Mouse (Mus musculus) adrenal gland, postnatal 10 days (tissue): ENCODE measurements around the gene Iqcc. TPM values are rescaled to one million over a fixed set of nuclear protein-coding genes. Genes with fewer than 3 reads are reported as not detected.

Experiments used
- DNase-seq: peaks from one replicate; pipeline ENCODE4 v3.0.0; 2021; ENCODE audit warnings: mixed read lengths
- total RNA-seq, 2 experiments: library from RNA; stranded (reverse); gene quantifications; 2 replicates each; pipeline ENCODE4 v1.2.3; 2021

Iqcc gene
- total RNA-seq, 2 experiments from 2014 or later = 17.4 to 28.2 TPM

DNA sequence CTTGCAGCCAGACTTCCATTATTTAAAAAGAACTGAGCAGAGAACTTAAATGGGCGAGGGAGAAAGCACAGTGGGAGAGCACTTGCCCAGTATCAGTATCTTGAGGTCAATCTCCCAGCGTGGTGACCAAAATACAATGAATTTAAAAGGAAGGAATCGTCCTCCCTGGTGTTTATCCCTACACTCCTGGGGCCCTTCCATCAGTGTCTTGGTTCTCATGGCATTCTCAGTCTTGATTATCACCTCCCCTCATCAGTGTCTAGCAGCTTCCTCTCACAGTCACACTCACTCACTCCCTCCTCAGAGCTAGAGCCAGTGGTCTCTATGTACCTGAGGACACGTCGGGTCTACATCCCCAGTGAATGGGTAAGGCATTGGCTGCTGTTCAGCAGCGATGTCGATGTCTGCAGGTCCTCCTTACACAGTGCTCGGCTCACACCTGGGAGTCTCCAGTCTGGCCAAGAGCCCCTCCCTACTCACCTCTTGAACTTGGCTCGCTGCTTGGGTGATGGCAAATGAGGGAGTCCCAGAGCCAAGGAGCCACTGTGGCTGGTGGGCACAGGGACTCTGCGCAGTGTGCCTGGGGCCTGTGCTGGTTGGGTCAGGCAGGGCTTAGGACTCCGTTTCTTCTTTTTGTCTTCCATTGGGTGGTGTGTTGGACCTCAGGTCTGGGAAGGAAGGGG lies 3.4 kb upstream of the Iqcc start:
- no peak for DNase-seq

- peak; percentile 49 for DNase-seq
These were observed 2.5 kb upstream of the Iqcc start for GRCm38 (mm10) chr4:129621283-129621841.

- no peak for DNase-seq
These were observed 1.8 kb upstream of the Iqcc start for GRCm38 (mm10) chr4:129620419-129621282.

DNA sequence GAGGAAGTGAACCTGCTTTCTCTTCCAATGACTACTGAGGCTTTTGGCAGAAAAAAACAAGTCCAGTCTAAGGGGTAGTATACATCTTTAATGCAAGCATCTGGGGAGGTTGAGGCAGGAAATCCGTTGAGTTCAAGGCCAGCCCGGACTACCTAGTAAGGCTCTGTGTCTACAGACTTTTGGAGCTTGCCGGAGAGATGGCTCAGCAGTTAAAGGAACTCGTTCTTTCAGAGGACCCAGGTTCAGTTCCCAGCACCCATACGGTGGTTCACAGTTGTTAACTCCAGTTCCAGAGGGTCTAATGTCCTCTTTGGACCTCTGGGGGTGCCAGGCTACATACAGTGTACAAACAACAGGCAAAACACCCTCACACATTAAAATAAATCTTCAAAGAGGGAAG lies 868 bp downstream of the Iqcc start:
- DNase-seq = no peak

DNA sequence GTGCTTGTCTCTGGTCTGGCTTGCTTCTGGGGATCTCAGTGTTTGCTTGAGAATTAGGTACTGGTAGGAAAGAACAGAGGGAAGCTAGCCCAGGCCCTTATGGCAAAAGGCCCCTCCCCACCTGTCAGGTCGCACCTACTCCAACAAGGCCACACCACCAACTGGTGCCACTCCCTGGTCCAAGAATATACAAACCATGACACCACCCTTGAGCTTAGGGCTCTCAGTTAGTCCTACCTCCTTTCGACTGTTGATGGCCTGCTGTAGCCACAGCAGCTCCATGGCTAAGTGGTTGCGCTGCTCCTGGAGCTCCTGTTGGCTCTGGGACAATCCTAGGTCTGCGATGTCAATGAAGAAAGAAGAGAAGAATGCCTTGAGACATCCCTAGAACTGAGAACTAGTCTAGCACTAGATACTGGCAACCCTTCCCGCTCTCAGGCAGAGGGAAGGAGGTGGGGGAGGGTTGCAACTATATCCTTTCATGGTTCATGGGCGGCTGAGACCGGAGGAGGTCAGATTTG lies 1.7 kb downstream of the Iqcc start:
- DNase-seq = no peak

DNA sequence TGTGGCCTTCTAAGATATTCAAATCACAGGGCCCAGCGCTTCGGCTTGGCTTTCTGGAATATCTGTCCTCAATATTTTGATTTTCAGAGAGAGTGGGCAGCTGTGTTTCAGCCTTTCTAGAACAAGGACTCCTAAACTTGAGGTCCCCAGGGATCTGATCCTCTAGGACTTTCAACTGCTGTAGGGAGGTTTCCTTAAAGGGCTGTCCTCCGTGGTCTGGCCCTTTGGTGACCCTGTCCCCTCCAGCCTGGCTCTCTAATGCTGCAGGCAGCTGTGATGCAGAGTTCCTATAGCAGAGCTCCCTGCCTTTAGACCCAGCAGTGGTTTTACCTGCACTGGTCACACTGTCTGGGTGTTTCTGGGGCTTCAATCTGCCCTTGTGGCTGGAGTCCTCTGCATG lies 2.3 kb downstream of the Iqcc start:
- DNase-seq = no peak

- DNase-seq = no peak
These were observed 3.1 kb downstream of the Iqcc start for GRCm38 (mm10) chr4:129615801-129616290.

DNA sequence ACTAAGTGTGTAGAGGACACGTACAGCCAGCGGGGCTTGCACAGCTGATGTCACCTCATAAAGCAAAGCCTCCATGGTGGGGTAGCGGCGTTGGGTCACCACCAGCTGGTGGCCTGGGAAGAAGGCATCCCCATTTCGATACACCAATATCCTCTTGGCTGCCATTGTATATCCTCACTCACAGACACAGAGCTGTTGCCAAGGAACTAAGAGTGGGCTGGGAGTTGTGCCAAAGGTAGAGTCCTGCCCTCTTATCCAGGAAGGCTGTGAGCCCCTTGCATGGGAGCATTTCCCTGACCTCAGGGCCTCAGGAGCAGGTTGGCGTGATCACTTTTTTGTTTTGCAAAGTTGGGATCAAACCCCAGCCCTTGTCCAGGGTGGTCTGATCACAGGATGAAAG lies 4.8 kb downstream of the Iqcc start, which contains the start of gene Dcdc2b:
TSS of gene Dcdc2b (minus strand) at position 165 of the 400 bp plus-strand sequence.
- no peak for DNase-seq

GRCm38 (mm10) chr4:129610472-129610871 lies 8.4 kb downstream of the Iqcc start:
- DNase-seq = no peak

DNA sequence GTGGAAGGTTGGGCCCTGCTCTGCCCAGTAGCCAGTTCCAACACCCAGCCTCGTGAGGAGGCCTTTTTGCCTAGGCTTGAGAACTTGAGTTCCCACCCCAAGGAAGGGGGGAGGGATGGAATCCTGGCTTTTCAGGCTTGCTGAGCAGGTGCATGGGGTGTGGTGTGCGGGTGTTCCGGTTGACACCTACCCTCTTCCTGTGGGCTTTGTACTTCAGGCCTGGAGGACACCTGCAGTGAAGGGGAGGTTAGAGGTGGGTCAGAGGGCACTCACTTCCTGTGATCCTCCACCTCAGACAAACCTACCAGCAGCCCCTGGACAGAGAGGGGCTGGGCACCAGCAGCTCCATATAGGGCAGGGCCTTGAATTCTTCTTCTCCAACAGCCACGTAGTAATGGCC lies 8.9 kb downstream of the Iqcc start:
- DNase-seq = no peak

DNA sequence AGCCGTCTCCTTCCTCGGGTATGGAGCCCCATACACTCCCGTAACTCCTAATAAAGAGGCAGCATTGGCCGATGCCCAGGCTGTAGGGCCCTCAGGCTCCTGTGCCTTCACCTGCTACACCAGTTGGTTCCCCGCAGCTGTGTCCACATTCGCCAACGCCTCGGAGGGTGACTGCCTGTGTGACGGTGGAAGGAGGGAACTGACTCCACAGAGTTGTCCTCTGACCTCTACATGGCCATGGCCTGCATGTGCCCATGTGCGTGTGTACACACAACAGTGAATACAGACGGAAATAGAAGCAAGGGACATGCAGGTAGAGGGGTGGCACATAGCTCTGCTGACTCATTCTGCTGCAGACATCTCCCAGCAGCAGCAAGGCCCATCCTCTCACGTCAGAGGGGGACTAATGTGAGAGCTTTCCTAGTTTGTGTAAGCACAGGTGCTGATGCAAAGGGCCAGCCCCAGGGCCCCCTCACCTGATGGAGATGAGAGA lies 9.7 kb downstream of the Iqcc start:
- DNase-seq = no peak

GRCm38 (mm10) chr4:129608426-129609025 lies 10.4 kb downstream of the Iqcc start:
- DNase-seq = peak; percentile 88

GRCm38 (mm10) chr4:129600233-129601158 lies 18.4 kb downstream of the Iqcc start, which contains the start of the genes Eif3i and Tmem234:
Gene Eif3i, minus strand, starts transcription at chr4:129600648.
Gene Tmem234, plus strand, starts transcription at chr4:129600668.
- DNase-seq = peak; percentile 90

DNA sequence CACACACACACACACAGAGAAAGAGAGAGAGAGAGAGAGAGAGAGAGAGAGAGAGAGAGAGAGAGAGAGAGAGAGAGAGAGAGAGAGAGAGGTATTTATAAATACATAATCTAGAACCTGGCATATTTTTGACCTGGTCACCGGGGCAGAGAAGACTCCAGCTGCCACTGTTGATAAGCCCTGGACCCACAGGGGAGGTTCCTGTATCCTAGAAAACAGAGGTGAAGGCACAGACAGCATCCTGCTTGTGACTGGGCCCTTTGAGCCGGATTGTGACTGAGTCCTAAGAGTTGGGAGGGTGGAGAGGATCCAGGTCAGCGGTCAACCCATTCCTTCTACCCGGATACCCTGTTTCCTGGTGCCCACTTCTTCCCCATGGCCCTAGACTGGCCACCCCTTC lies 30.0 kb downstream of the Iqcc start:
- DNase-seq = no peak

DNA sequence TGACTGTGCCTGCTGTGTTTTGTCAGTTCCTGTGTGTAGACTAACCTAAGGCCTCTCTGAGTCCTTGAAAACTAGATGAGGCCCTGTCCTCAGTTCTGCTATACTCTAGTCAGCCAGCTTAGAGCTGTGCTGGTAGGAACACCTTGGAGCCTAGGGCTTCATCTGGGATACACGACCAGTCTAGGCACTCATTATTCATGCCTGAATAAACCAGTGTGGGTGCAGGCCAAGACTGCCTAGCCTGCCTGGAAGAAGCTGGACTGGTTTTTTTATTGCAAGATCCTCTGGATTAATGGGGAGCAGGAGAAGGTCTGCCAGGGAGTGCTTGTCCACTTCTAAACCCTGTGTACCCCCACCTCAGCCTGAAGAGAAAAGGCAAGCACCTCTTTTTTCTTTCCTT lies 32.0 kb downstream of the Iqcc start:
- no peak for DNase-seq

GRCm38 (mm10) chr4:129585773-129586172 lies 33.1 kb downstream of the Iqcc start:
- DNase-seq = no peak

GRCm38 (mm10) chr4:129584884-129585608 lies 33.9 kb downstream of the Iqcc start:
- peak; percentile 92 for DNase-seq

DNA sequence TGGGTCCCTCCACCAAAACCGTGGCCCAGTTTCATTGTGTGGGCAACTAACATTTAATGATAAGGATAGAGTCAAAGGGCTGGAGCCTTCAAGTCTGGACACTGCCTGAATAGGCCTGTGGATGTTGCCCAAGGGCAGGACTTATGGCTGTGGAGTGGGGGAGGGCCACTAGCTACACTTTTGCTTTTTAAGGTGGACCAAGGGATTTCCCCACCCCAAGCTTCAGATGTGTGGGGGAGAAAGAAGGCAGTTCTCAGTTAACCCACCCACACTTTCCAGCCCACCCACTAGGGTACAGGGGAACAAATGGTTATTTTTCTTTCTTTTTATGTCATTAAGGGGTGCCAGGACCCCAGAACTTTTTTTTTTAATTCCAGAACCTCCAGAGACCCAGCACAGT lies 34.5 kb downstream of the Iqcc start:
- no peak for DNase-seq

GRCm38 (mm10) chr4:129582251-129582650 lies 36.6 kb downstream of the Iqcc start:
- no peak for DNase-seq

DNA sequence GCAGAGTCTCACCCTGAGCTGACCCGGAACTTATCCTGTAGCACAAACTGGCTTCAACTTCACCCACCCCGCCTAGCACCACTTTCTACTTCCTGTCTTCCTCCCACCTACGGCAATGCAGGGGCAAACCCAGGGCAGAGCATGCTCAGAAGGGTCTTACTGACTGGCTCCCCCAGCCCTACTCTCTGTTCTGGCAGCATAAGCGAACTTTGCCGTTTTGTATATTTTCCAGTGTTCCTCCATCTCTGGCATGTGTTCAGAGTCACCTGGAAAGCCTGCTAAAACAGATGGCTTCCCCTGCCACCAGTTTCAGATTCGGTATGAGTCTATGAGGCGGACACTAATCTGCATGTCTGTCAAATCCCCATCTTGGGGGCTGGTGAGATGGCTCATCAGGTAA lies 38.6 kb downstream of the Iqcc start:
- DNase-seq = no peak
